20 mouse cellular contexts compared by ENCODE assay signal in the genomic region with DNA sequence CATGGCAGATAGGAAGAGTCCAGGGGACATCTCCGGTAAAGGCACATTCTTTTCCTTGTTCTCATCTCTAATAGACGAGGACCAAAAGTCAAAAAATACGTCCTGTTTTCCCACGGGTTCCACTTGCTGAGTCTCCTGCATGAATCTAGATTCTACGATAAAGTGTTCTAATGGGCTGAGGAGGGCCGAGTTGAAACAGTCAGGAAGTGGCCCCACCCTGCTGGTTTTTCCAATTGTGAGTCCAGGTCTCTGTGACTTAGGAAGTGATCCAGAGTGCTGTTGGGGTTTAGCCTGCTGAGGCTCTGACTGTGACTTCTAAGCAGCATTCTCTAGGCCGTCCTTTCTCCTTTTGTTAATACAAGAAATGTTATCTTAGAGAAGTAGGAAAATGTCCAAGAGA. TPM values are rescaled to one million over a fixed set of nuclear protein-coding genes. Genes with fewer than 3 reads are reported as not detected.
DNase-seq lines count a peak whose midpoint lies in the region; TF ChIP-seq lines count a peak whose summit lies in the region.
"Had no signal": no experiment of that assay in that cellular context is flagged by ENCODE, and none has a peak within 500 bp of the region (broad histone marks: within the 10 kb centered on the region; RNA-seq: fewer than 3 reads in every experiment).

No protein-coding gene starts in this region.

- DNase-seq in gastrocnemius, adult 2 months, result peak; percentile 21
- no peak for DNase-seq in gastrocnemius, postnatal 4 days (ENCODE audit: low spot score in 2 of 2)
- DNase-seq in kidney, postnatal 14 days, result peak; percentile 6
- no peak for DNase-seq in kidney, postnatal 10 days
- peak; percentile 5 to 12 for DNase-seq in heart, postnatal 14 days
- peak; percentile 6 for DNase-seq in lung, postnatal 14 days
- no peak for DNase-seq in embryo, embryonic 10.5 days (ENCODE audit: low spot score)
- DNase-seq in MN1 (ENCODE audit: low spot score), result no peak
- DNase-seq: adrenal gland, postnatal 10 days; cerebellum, adult 8-10 months; retina, postnatal 1 day; right cerebral cortex, postnatal 25 days; spleen, adult 18-20 months; thymus, postnatal 36 days had no signal

- no peak overlapping the region for H3K4me3 ChIP-seq in gastrocnemius, adult 2 months
- H3K4me3 ChIP-seq: embryonic facial prominence, embryonic 12.5 days; layer of hippocampus, adult 2 months; midbrain, embryonic 15.5 days; neural tube, embryonic 13.5 days had no signal

- intact Hi-C loops in gastrocnemius, adult 2 months (cut with DNase I), result no loop called here
- intact Hi-C loops in heart, postnatal 14 days (cut with DNase I), result no loop called here

- TF ChIP-seq CTCF in gastrocnemius, adult 2 months (IDR thresholded peaks at IDR 0.05), result no peak

- H3K27ac ChIP-seq in gastrocnemius, adult 2 months, result peak overlapping the region; percentile 67
- H3K27ac ChIP-seq: embryonic facial prominence, embryonic 12.5 days; kidney, postnatal 0 days; layer of hippocampus, adult 2 months; macrophage; midbrain, embryonic 15.5 days; neural tube, embryonic 13.5 days had no signal

RNA-seq across cellular contexts. Expression of a gene that starts 23.0 kb away (rescaled TPM):
- total RNA-seq in gastrocnemius, adult 2 months (2021), result 10 to 100 TPM; 28.7 to 36.7 TPM
- total RNA-seq in gastrocnemius, postnatal 4 days (2021), result 10 to 100 TPM; 31.4 to 34.1 TPM
- total RNA-seq in heart, postnatal 14 days (2021), result 10 to 100 TPM; 48.4 to 60.7 TPM

RNA-seq across cellular contexts. Expression of a gene that starts 23.2 kb away (rescaled TPM):
- 10 to 100 TPM; 17.5 to 19.1 TPM for total RNA-seq in gastrocnemius, adult 2 months (2021)
- 10 to 100 TPM; 22.5 to 25.7 TPM for total RNA-seq in gastrocnemius, postnatal 4 days (2021)
- total RNA-seq in heart, postnatal 14 days (2021), result 10 to 100 TPM; 21.8 to 22.4 TPM

Comparison
In these comparisons a context has a peak if more than half of its experiments do, and no peak if none do; other contexts are left out.
1. DNase-seq: peak in gastrocnemius, adult 2 months (single experiment), kidney, postnatal 14 days (single experiment), heart, postnatal 14 days (2 of 2) and lung, postnatal 14 days (single experiment); none in gastrocnemius, postnatal 4 days (0 of 2), kidney, postnatal 10 days (single experiment), embryo, embryonic 10.5 days (single experiment) and MN1 (single experiment).